Mouse (Mus musculus): ENCODE measurements at regions not wholly inside any gene's neighbourhood (a gene's known extent, or its start where the extent isn't known, plus 50 kb on each side); places are given as distances from the start of the nearest gene placed in this dataset.

GRCm38 (mm10) chr10:38884641-38885040, 63.1 kb upstream of the Rfpl4b start:
- DNase-seq (ENCODE audit: low spot score) (no peak), ATAC-seq (ENCODE audit: insufficient read depth, low read depth) (no peak)
- H3K9me3 ChIP-seq (replicated peaks; ENCODE audit: control insufficient read depth, low read length) = no peaks in the 10 kb centered on the region
- no peak overlapping the region for H3K4me3 ChIP-seq (ENCODE audit: low read depth, low read length)
- no peak overlapping the region for H3K9ac ChIP-seq (replicated peaks; ENCODE audit: low read depth, low read length)
- H3K27me3 ChIP-seq (ENCODE audit: control insufficient read depth, insufficient read depth, low read length) = no peaks in the 10 kb centered on the region
- 0 out of 2 replicates have a peak, but pooled peaks cover 3% of the 10 kb centered on the region for H3K4me1 ChIP-seq (ENCODE audit: control insufficient read depth, insufficient read depth)
- H3K27ac ChIP-seq (ENCODE audit: low read depth) = no peak overlapping the region
- TF ChIP-seq CTCF (IDR thresholded peaks at IDR 0.05; ENCODE audit: low read depth) = no peak
- TF ChIP-seq EP300 (IDR thresholded peaks at IDR 0.05; ENCODE audit: low read depth) = no peak
- H3K36me3 ChIP-seq (replicated peaks; ENCODE audit: control insufficient read depth, insufficient read depth, low read length) = no peaks in the 10 kb centered on the region
- WGBS = 72% methylated on average over 4 of the region's 4 CpGs
- no peak overlapping the region for H3K4me2 ChIP-seq (ENCODE audit: low read depth, low read length)

DNA sequence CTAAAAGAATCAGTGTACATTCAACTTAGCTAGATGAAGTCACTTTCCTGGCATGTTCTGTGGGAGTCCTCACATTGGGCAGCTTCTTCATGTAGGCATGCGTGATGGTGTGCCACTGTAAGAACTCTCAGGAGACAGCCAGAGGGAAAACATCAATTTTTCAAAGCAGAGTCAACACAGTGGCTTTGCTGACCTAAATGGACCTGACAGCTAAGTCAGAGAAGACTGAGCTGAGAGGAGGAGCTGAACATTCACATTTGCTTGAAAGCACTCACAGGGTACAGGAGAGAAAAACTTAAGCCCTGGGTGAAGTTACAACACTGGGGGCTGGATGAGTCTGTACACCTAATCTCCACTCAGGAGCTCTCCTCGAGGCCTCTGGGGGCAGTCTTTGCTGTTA, 64.9 kb upstream of the Rfpl4b start:
- 47% methylated on average over 2 of the region's 2 CpGs for WGBS
- no peak for ATAC-seq (ENCODE audit: insufficient read depth, low read depth)

GRCm38 (mm10) chr10:38887896-38888295, 66.3 kb upstream of the Rfpl4b start:
- Histone ChIP-seq H3K27me3 (ENCODE audit: control insufficient read depth, insufficient read depth, low read length) (no peaks in the 10 kb centered on the region), H3K36me3 (replicated peaks; ENCODE audit: control insufficient read depth, insufficient read depth, low read length) (no peaks in the 10 kb centered on the region), H3K4me1 (ENCODE audit: control insufficient read depth, insufficient read depth) (no peaks in the 10 kb centered on the region), H3K27ac (ENCODE audit: low read depth) (no peak overlapping the region), H3K4me3 (ENCODE audit: low read depth, low read length) (no peak overlapping the region), H3K4me2 (ENCODE audit: low read depth, low read length) (no peak overlapping the region), H3K9me3 (replicated peaks; ENCODE audit: control insufficient read depth, low read length) (no peaks in the 10 kb centered on the region), H3K9ac (replicated peaks; ENCODE audit: low read depth, low read length) (no peak overlapping the region)
- peak; percentile 68 for TF ChIP-seq CTCF (IDR thresholded peaks at IDR 0.05; ENCODE audit: low read depth)
- TF ChIP-seq EP300 (IDR thresholded peaks at IDR 0.05; ENCODE audit: low read depth) = no peak
- 41% methylated on average over 9 of the region's 9 CpGs for WGBS
- ATAC-seq (ENCODE audit: insufficient read depth, low read depth) (peak; percentile 81), DNase-seq (ENCODE audit: low spot score) (peak; percentile 32)

More for the DNA sequence above, 64.9 kb upstream of the Rfpl4b start:
- no peak for DNase-seq (ENCODE audit: low spot score)
- Histone ChIP-seq H3K27ac (ENCODE audit: low read depth) (no peak overlapping the region), H3K9ac (replicated peaks; ENCODE audit: low read depth, low read length) (no peak overlapping the region), H3K36me3 (replicated peaks; ENCODE audit: control insufficient read depth, insufficient read depth, low read length) (no peaks in the 10 kb centered on the region), H3K4me2 (ENCODE audit: low read depth, low read length) (no peak overlapping the region), H3K27me3 (ENCODE audit: control insufficient read depth, insufficient read depth, low read length) (no peaks in the 10 kb centered on the region), H3K4me1 (ENCODE audit: control insufficient read depth, insufficient read depth) (no peaks in the 10 kb centered on the region), H3K9me3 (replicated peaks; ENCODE audit: control insufficient read depth, low read length) (no peaks in the 10 kb centered on the region), H3K4me3 (ENCODE audit: low read depth, low read length) (no peak overlapping the region)
- TF ChIP-seq EP300 (IDR thresholded peaks at IDR 0.05; ENCODE audit: low read depth) (no peak), CTCF (IDR thresholded peaks at IDR 0.05; ENCODE audit: low read depth) (peak; percentile 10; the same call in 1 of the 2 replicates)

- Histone ChIP-seq H3K4me1 (ENCODE audit: control insufficient read depth, insufficient read depth) (no peaks in the 10 kb centered on the region), H3K4me3 (ENCODE audit: low read depth, low read length) (no peak overlapping the region), H3K27ac (ENCODE audit: low read depth) (no peak overlapping the region), H3K36me3 (replicated peaks; ENCODE audit: control insufficient read depth, insufficient read depth, low read length) (no peaks in the 10 kb centered on the region), H3K9ac (replicated peaks; ENCODE audit: low read depth, low read length) (no peak overlapping the region), H3K27me3 (ENCODE audit: control insufficient read depth, insufficient read depth, low read length) (no peaks in the 10 kb centered on the region), H3K9me3 (replicated peaks; ENCODE audit: control insufficient read depth, low read length) (no peaks in the 10 kb centered on the region), H3K4me2 (ENCODE audit: low read depth, low read length) (no peak overlapping the region)
- 81% methylated on average over 1 of the region's 1 CpGs for WGBS
- DNase-seq (ENCODE audit: low spot score) (no peak), ATAC-seq (ENCODE audit: insufficient read depth, low read depth) (no peak)
- TF ChIP-seq EP300 (IDR thresholded peaks at IDR 0.05; ENCODE audit: low read depth) (no peak), CTCF (IDR thresholded peaks at IDR 0.05; ENCODE audit: low read depth) (no peak)
Measured at GRCm38 (mm10) chr10:38894706-38895105, 70.6 kb upstream of the Lama4 start.

- 86% methylated on average over 3 of the region's 3 CpGs for WGBS
- no peak for TF ChIP-seq CTCF (IDR thresholded peaks at IDR 0.05; ENCODE audit: low read depth)
- TF ChIP-seq EP300 (IDR thresholded peaks at IDR 0.05; ENCODE audit: low read depth) = no peak
Measured at GRCm38 (mm10) chr10:38895656-38896055, 69.7 kb upstream of the Lama4 start.

DNA sequence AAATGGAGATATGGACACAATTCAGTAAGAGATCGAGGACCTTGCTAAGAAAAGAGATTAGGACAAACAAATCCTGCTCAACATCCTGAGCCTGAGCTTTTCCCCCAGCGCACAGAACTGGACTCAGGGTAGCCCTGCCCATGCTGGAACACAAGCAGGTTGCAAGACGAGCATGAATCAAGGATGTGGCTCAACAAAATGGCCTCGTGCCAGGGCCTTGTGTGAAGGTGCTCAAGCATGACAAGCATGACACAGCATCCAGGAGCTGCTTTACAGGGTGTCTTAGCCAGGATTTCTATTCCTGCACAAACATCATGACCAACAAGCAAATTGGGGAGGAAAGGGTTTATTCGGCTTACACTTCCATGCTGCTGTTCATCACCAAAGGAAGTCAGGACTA, 67.7 kb upstream of the Lama4 start:
- H3K4me2 ChIP-seq (ENCODE audit: low read depth, low read length) = no peak overlapping the region
- H3K9ac ChIP-seq (replicated peaks; ENCODE audit: low read depth, low read length) = no peak overlapping the region
- TF ChIP-seq CTCF (IDR thresholded peaks at IDR 0.05; ENCODE audit: low read depth) = no peak
- no peak for TF ChIP-seq EP300 (IDR thresholded peaks at IDR 0.05; ENCODE audit: low read depth)
- DNase-seq (ENCODE audit: low spot score) (no peak), ATAC-seq (ENCODE audit: insufficient read depth, low read depth) (no peak)
- H3K27me3 ChIP-seq (ENCODE audit: control insufficient read depth, insufficient read depth, low read length) = no peaks in the 10 kb centered on the region
- no peak overlapping the region for H3K27ac ChIP-seq (ENCODE audit: low read depth)
- H3K4me1 ChIP-seq (ENCODE audit: control insufficient read depth, insufficient read depth) = no peaks in the 10 kb centered on the region
- H3K36me3 ChIP-seq (replicated peaks; ENCODE audit: control insufficient read depth, insufficient read depth, low read length) = no peaks in the 10 kb centered on the region
- 64% methylated on average over 5 of the region's 5 CpGs for WGBS
- no peak overlapping the region for H3K4me3 ChIP-seq (ENCODE audit: low read depth, low read length)
- no peaks in the 10 kb centered on the region for H3K9me3 ChIP-seq (replicated peaks; ENCODE audit: control insufficient read depth, low read length)

More at GRCm38 (mm10) chr10:38895656-38896055, 69.7 kb upstream of the Lama4 start:
- no peak for ATAC-seq (ENCODE audit: insufficient read depth, low read depth)
- Histone ChIP-seq H3K9ac (replicated peaks; ENCODE audit: low read depth, low read length) (no peak overlapping the region), H3K4me3 (ENCODE audit: low read depth, low read length) (no peak overlapping the region), H3K27ac (ENCODE audit: low read depth) (no peak overlapping the region), H3K4me1 (ENCODE audit: control insufficient read depth, insufficient read depth) (no peaks in the 10 kb centered on the region), H3K27me3 (ENCODE audit: control insufficient read depth, insufficient read depth, low read length) (no peaks in the 10 kb centered on the region), H3K9me3 (replicated peaks; ENCODE audit: control insufficient read depth, low read length) (no peaks in the 10 kb centered on the region), H3K4me2 (ENCODE audit: low read depth, low read length) (no peak overlapping the region), H3K36me3 (replicated peaks; ENCODE audit: control insufficient read depth, insufficient read depth, low read length) (no peaks in the 10 kb centered on the region)
- no peak for DNase-seq (ENCODE audit: low spot score)

Data from heart, postnatal 0 days (tissue).